In genomic region chr17:78256534-78256933, GRCm38 (mm10) we compare ENCODE assay signal across 27 mouse cellular contexts. TPM values are rescaled to one million over a fixed set of nuclear protein-coding genes. Genes with fewer than 3 reads are reported as not detected.
DNase-seq lines count a peak whose midpoint lies in the region; ATAC-seq and TF ChIP-seq lines count a peak whose summit lies in the region.
"Had no signal": no experiment of that assay in that cellular context is flagged by ENCODE, and none has a peak within 500 bp of the region (broad histone marks: within the 10 kb centered on the region; RNA-seq: fewer than 3 reads in every experiment).

No protein-coding gene starts in this region.

- no peak overlapping the region for H3K4me3 ChIP-seq in hindbrain, embryonic 16.5 days (ENCODE audit: low read length)
- no peak overlapping the region for H3K4me3 ChIP-seq in hindbrain, embryonic 10.5 days
- no peak overlapping the region for H3K4me3 ChIP-seq in ES-E14 (ENCODE audit: insufficient read depth in 1 of 2, low read depth in 1 of 2, low read length in 2 of 2, poor library complexity in 1 of 2, severe bottlenecking in 1 of 2)
- no peak overlapping the region for H3K4me3 ChIP-seq in kidney, embryonic 15.5 days (replicated peaks)
- H3K4me3 ChIP-seq: heart, embryonic 13.5 days; hindbrain, embryonic 13.5 days; layer of hippocampus, adult 2 months; limb, embryonic 15.5 days; midbrain, embryonic 13.5 days had no signal

- 79% methylated on average over 8 of the region's 8 CpGs for WGBS in hindbrain, embryonic 16.5 days
- WGBS in hindbrain, embryonic 10.5 days, result 86% methylated on average over 8 of the region's 8 CpGs
- WGBS in kidney, embryonic 15.5 days, result 51% methylated on average over 8 of the region's 8 CpGs

- no peaks in the 10 kb centered on the region for H3K27me3 ChIP-seq in hindbrain, embryonic 16.5 days (replicated peaks; ENCODE audit: control insufficient read depth, insufficient read depth, low read length)
- H3K27me3 ChIP-seq in hindbrain, embryonic 10.5 days (ENCODE audit: insufficient read depth, poor library complexity, severe bottlenecking), result no peaks in the 10 kb centered on the region
- no peaks in the 10 kb centered on the region for H3K27me3 ChIP-seq in kidney, embryonic 15.5 days
- H3K27me3 ChIP-seq: heart, embryonic 13.5 days; hindbrain, embryonic 13.5 days; limb, embryonic 15.5 days; midbrain, embryonic 13.5 days; Patski had no signal

- H3K36me3 ChIP-seq in hindbrain, embryonic 16.5 days (ENCODE audit: control insufficient read depth, insufficient read depth, low read length), result no peaks in the 10 kb centered on the region
- H3K36me3 ChIP-seq in hindbrain, embryonic 10.5 days, result no peaks in the 10 kb centered on the region
- H3K36me3 ChIP-seq in ES-E14 (ENCODE audit: control insufficient read depth, insufficient read depth, low read length, poor library complexity, severe bottlenecking), result no peaks in the 10 kb centered on the region
- H3K36me3 ChIP-seq in kidney, embryonic 15.5 days, result no peaks in the 10 kb centered on the region; the same call in 1 of the 2 replicates
- H3K36me3 ChIP-seq: heart, embryonic 13.5 days; hindbrain, embryonic 13.5 days; limb, embryonic 15.5 days; midbrain, embryonic 13.5 days had no signal

- no peak for DNase-seq in hindbrain, embryonic 10.5 days (ENCODE audit: low spot score)
- DNase-seq in ES-E14 (ENCODE audit: low read depth, low spot score), result no peak
- peak; percentile 52 to 73 for DNase-seq in kidney, postnatal 36 days
- DNase-seq in cerebellum, postnatal 4 days (ENCODE audit: low spot score in 2 of 2), result no peak
- no peak for DNase-seq in ovary, postnatal 10 days (ENCODE audit: low spot score)
- no peak for DNase-seq in left cerebral cortex, adult 9 months (ENCODE audit: low spot score in 2 of 2)
- DNase-seq: adrenal gland, postnatal 36 days; cerebellum, adult 11 months; cerebellum, adult 9-11 months; forebrain, postnatal 0 days; gastrocnemius, postnatal 25 days; heart, adult 18-20 months; layer of hippocampus, postnatal 36 days; lung, adult 18-20 months; lung, postnatal 14 days; retina, postnatal 1 day; right cerebral cortex, postnatal 25 days; spleen, adult 18-20 months had no signal

- H3K4me2 ChIP-seq in hindbrain, embryonic 16.5 days (ENCODE audit: low read length), result no peak overlapping the region
- H3K4me2 ChIP-seq in kidney, embryonic 15.5 days, result no peak overlapping the region
- H3K4me2 ChIP-seq: heart, embryonic 13.5 days; hindbrain, embryonic 13.5 days; limb, embryonic 15.5 days; midbrain, embryonic 13.5 days had no signal

- in situ Hi-C loops in ES-E14 (cut with MboI; ENCODE audit: low sequenced_read_pairs in 2 of 2, unreplicated experiment in 2 of 2), result no loop called here

- peaks cover 4% of the 10 kb centered on the region for H3K4me1 ChIP-seq in hindbrain, embryonic 16.5 days (ENCODE audit: control insufficient read depth, insufficient read depth, low read depth, low read length)
- peaks cover 11% of the 10 kb centered on the region; the same call in 1 of the 2 replicates for H3K4me1 ChIP-seq in hindbrain, embryonic 10.5 days (replicated peaks)
- no peaks in the 10 kb centered on the region for H3K4me1 ChIP-seq in ES-E14 (ENCODE audit: control insufficient read depth in 2 of 2, insufficient read depth in 2 of 2, low read length in 2 of 2, poor library complexity in 1 of 2)
- H3K4me1 ChIP-seq in kidney, embryonic 15.5 days, result peaks cover 7% of the 10 kb centered on the region

- 0 out of 2 replicates have a peak, but pooled peaks have one; percentile 29 for ATAC-seq in hindbrain, embryonic 16.5 days
- ATAC-seq in kidney, embryonic 15.5 days (replicated peaks; ENCODE audit: low FRiP score), result peak; percentile 59
- ATAC-seq: forebrain, postnatal 0 days; inflammation-experienced regulatory T-cells, adult 6 months; midbrain, embryonic 13.5 days; Patski had no signal

- H3K27ac ChIP-seq in hindbrain, embryonic 16.5 days (ENCODE audit: low read depth, low read length), result no peak overlapping the region
- no peak overlapping the region for H3K27ac ChIP-seq in hindbrain, embryonic 10.5 days
- peak overlapping the region; percentile 36; the same call in 1 of the 2 replicates for H3K27ac ChIP-seq in ES-E14 (ENCODE audit: insufficient read depth, low read depth, low read length, poor library complexity, severe bottlenecking)
- H3K27ac ChIP-seq in kidney, embryonic 15.5 days, result no peak overlapping the region
- H3K27ac ChIP-seq: heart, embryonic 13.5 days; hindbrain, embryonic 13.5 days; layer of hippocampus, adult 2 months; limb, embryonic 15.5 days; midbrain, embryonic 13.5 days had no signal

- no peak overlapping the region for H3K9ac ChIP-seq in hindbrain, embryonic 16.5 days (ENCODE audit: low read depth, low read length)
- no peak overlapping the region for H3K9ac ChIP-seq in ES-E14 (ENCODE audit: insufficient read depth, low read depth, low read length, poor library complexity, severe bottlenecking)
- no peak overlapping the region for H3K9ac ChIP-seq in kidney, embryonic 15.5 days
- H3K9ac ChIP-seq: forebrain, postnatal 0 days; heart, embryonic 13.5 days; hindbrain, embryonic 13.5 days; limb, embryonic 15.5 days; midbrain, embryonic 13.5 days had no signal

- no peaks in the 10 kb centered on the region for H3K9me3 ChIP-seq in hindbrain, embryonic 16.5 days (ENCODE audit: control insufficient read depth, low read length)
- no peaks in the 10 kb centered on the region; the same call in 1 of the 2 replicates for H3K9me3 ChIP-seq in hindbrain, embryonic 10.5 days
- no peaks in the 10 kb centered on the region for H3K9me3 ChIP-seq in ES-E14 (ENCODE audit: control insufficient read depth, insufficient read depth, low read depth, low read length)
- H3K9me3 ChIP-seq in kidney, embryonic 15.5 days (replicated peaks), result no peaks in the 10 kb centered on the region
- H3K9me3 ChIP-seq: heart, embryonic 13.5 days; hindbrain, embryonic 13.5 days; limb, embryonic 15.5 days; midbrain, embryonic 13.5 days had no signal

TF ChIP-seq in ES-E14, 5 proteins besides CTCF, POLR2A, EP300 and RAD21:
- TF ChIP-seq ZNF384 (IDR thresholded peaks at IDR 0.05; ENCODE audit: low read depth, low read length) (no peak), HCFC1 (IDR thresholded peaks at IDR 0.05; ENCODE audit: borderline replicate concordance, insufficient read depth, low read length) (no peak), ZC3H11A (IDR thresholded peaks at IDR 0.05; ENCODE audit: borderline replicate concordance, low read depth, low read length) (no peak), CHD2 (IDR thresholded peaks at IDR 0.05; ENCODE audit: low read depth, low read length) (no peak), MAFK (IDR thresholded peaks at IDR 0.05; ENCODE audit: insufficient read depth, low read depth, low read length) (no peak)

RNA-seq across cellular contexts. Expression of gene Crim1, which starts 56.5 kb away (rescaled TPM):
- 12.6 and 13.4 TPM in 2 replicates for polyA plus RNA-seq in hindbrain, embryonic 16.5 days (2015; fragmentation: Nextera tagmentation; extraction: Ambion mirVana)
- polyA plus RNA-seq in hindbrain, embryonic 10.5 days (2016; fragmentation: Nextera tagmentation; extraction: Ambion mirVana), result 3.4 and 4.3 TPM in 2 replicates
- 44.6 and 61.7 TPM in 2 replicates for total RNA-seq in ES-E14 (2012; rRNA removed)
- 6.2 and 6.5 TPM in 2 replicates for polyA plus RNA-seq in kidney, embryonic 15.5 days (2015; fragmentation: Nextera tagmentation; extraction: Ambion mirVana)

Comparison
In these comparisons a context has a peak if more than half of its experiments do, and no peak if none do; other contexts are left out.
1. DNase-seq: peak in kidney, postnatal 36 days (2 of 2); none in hindbrain, embryonic 10.5 days (single experiment), ES-E14 (single experiment), cerebellum, postnatal 4 days (0 of 2), ovary, postnatal 10 days (single experiment) and left cerebral cortex, adult 9 months (0 of 2).